Mouse (Mus musculus): ENCODE data around the gene Mdm4. TPM values are rescaled to one million over a fixed set of nuclear protein-coding genes. Genes with fewer than 3 reads are reported as not detected.

Mdm4 gene
- polyA plus RNA-seq, 1 experiment, result 11.5 TPM

DNA sequence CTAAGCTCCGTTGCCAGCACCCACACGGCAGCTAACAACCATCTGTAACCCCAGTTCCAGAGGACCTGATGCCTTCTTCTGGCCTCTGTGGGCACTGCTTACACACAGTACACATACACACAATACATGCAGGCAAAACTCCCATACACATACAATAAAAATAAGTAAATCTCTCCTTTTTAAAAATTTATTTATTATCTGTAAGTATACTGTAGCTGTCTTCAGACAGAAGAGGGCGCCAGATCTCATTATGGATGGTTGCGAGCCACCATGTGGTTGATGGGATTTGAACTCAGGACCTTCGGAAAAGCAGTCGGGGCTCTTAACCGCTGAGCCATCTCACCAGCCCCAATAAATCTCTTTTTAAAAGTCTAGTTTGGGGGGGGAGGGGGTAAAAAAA, 9.0 kb downstream of the Mdm4 start:
- no peak for TF ChIP-seq POLR2A (IDR thresholded peaks at IDR 0.05; ENCODE audit: insufficient read length, low read depth)
- no peak for TF ChIP-seq POLR2AphosphoS2 (IDR thresholded peaks at IDR 0.05; ENCODE audit: insufficient read length, low read depth)
- TF ChIP-seq SRF (IDR thresholded peaks at IDR 0.05; ENCODE audit: control insufficient read depth, insufficient read length, low read depth), result no peak
- TF ChIP-seq CEBPB (IDR thresholded peaks at IDR 0.05; ENCODE audit: insufficient read depth, poor library complexity, severe bottlenecking), result no peak
- TF ChIP-seq MYOD1 (IDR thresholded peaks at IDR 0.05; ENCODE audit: control insufficient read depth in 1 of 3, insufficient read length in 2 of 3, low read depth in 2 of 3), result no peak
- TF ChIP-seq USF1 (IDR thresholded peaks at IDR 0.05; ENCODE audit: low read depth), result no peak
- TF ChIP-seq REST (IDR thresholded peaks at IDR 0.05; ENCODE audit: insufficient read depth, insufficient read length), result no peak
- TF ChIP-seq MAX (IDR thresholded peaks at IDR 0.05; ENCODE audit: low read depth), result no peak
- TF ChIP-seq TCF3 (IDR thresholded peaks at IDR 0.05; ENCODE audit: insufficient read length, low read depth), result no peak
- TF ChIP-seq MYOG (IDR thresholded peaks at IDR 0.05; ENCODE audit: control insufficient read depth in 1 of 3, insufficient read depth in 1 of 3, insufficient read length in 2 of 3, low read depth in 2 of 3), result no peak
- no peak for TF ChIP-seq E2F4 (IDR thresholded peaks at IDR 0.05; ENCODE audit: insufficient read depth)
- no peak for TF ChIP-seq TCF12 (IDR thresholded peaks at IDR 0.05; ENCODE audit: insufficient read depth, poor library complexity, severe bottlenecking)

DNA sequence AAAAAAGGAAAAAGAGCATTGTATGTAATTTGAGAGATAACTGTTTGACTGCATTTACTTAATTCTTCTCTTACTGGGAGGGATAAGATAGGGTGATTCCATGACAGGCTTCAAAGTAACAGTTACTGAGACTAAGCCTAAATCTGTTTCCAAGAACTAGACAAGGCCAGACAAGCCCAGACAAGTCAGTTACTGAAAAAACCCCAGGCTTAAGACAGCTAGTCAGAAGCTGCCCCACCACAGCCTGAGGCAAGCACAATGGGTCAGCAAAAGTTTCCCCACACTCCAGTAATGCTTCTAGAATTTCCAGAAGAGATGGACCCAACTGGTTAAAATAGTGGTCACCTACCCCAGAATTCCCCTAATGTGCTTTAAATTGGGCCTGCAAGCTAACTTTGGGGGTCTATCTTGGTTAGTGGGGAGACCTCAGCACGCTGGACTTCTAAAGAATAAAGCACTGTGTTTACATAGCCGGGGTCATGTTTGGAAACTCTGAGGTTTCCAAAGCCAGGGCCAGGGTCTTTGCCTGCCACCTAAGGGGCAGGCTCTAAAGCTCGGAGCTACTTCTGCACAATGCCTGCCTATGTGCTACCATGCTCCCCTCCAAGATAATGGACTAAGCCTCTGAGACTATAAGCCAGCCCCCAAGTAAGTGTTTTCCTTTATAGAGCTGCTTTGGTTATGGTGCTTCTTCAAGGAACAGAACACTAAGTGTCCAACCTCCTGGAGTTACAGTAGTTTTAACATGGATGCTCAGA, 10.0 kb downstream of the Mdm4 start:
- TF ChIP-seq TCF3 (IDR thresholded peaks at IDR 0.05; ENCODE audit: insufficient read length, low read depth) (no peak), CEBPB (IDR thresholded peaks at IDR 0.05; ENCODE audit: insufficient read depth, poor library complexity, severe bottlenecking) (no peak), MAX (IDR thresholded peaks at IDR 0.05; ENCODE audit: low read depth) (no peak), MYOD1 (IDR thresholded peaks at IDR 0.05; ENCODE audit: control insufficient read depth in 1 of 3, insufficient read length in 2 of 3, low read depth in 2 of 3) (no peak), POLR2AphosphoS2 (IDR thresholded peaks at IDR 0.05; ENCODE audit: insufficient read length, low read depth) (no peak), MYOG (IDR thresholded peaks at IDR 0.05; ENCODE audit: control insufficient read depth in 1 of 3, insufficient read depth in 1 of 3, insufficient read length in 2 of 3, low read depth in 2 of 3) (no peak), USF1 (IDR thresholded peaks at IDR 0.05; ENCODE audit: low read depth) (no peak), E2F4 (IDR thresholded peaks at IDR 0.05; ENCODE audit: insufficient read depth) (no peak), POLR2A (IDR thresholded peaks at IDR 0.05; ENCODE audit: insufficient read length, low read depth) (no peak), REST (IDR thresholded peaks at IDR 0.05; ENCODE audit: insufficient read depth, insufficient read length) (no peak), SRF (IDR thresholded peaks at IDR 0.05; ENCODE audit: control insufficient read depth, insufficient read length, low read depth) (no peak), TCF12 (IDR thresholded peaks at IDR 0.05; ENCODE audit: insufficient read depth, poor library complexity, severe bottlenecking) (no peak)
- peaks cover 96% of the 10 kb centered on the region for H3K79me2 ChIP-seq (ENCODE audit: control insufficient read depth, insufficient read depth)
- H3ac ChIP-seq (ENCODE audit: control insufficient read depth, insufficient read length), result no peak overlapping the region
- no peak overlapping the region for H3K4me3 ChIP-seq
- no peaks in the 10 kb centered on the region for H3K27me3 ChIP-seq (ENCODE audit: control insufficient read depth, insufficient read depth, insufficient read length)
- H3K36me3 ChIP-seq (ENCODE audit: control insufficient read depth, insufficient read depth), result peaks cover 24% of the 10 kb centered on the region
- H3K4me2 ChIP-seq (ENCODE audit: low read depth), result peak overlapping the region; percentile 35

More for the DNA sequence above, 9.0 kb downstream of the Mdm4 start:
- H3K27me3 ChIP-seq (ENCODE audit: control insufficient read depth, insufficient read depth, insufficient read length), result no peaks in the 10 kb centered on the region
- H3K4me3 ChIP-seq, result no peak overlapping the region
- no peak overlapping the region for H3ac ChIP-seq (ENCODE audit: control insufficient read depth, insufficient read length)
- H3K4me2 ChIP-seq (ENCODE audit: low read depth), result no peak overlapping the region
- H3K36me3 ChIP-seq (ENCODE audit: control insufficient read depth, insufficient read depth), result peaks cover 18% of the 10 kb centered on the region
- peaks cover 85% of the 10 kb centered on the region for H3K79me2 ChIP-seq (ENCODE audit: control insufficient read depth, insufficient read depth)

DNA sequence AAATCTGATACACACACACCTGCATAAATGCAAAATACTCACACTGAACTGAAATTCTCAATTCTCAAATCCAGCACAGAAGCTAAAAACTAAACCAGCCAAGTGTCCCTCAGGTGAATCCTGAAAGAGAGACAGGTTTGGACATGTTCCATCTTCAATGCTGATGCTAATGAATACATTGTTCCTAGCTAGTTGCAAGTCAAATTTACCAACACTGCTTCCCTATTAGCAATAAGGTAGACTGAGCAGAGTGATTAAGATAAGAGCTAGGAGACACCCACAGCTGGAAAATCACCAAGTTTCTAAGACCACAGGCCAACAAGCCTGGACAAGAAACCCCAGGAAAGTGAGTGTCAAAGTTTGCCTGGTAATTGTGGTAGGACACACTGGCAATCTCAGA, 11.0 kb downstream of the Mdm4 start:
- TF ChIP-seq POLR2AphosphoS2 (IDR thresholded peaks at IDR 0.05; ENCODE audit: insufficient read length, low read depth), result no peak
- no peak for TF ChIP-seq E2F4 (IDR thresholded peaks at IDR 0.05; ENCODE audit: insufficient read depth)
- TF ChIP-seq SRF (IDR thresholded peaks at IDR 0.05; ENCODE audit: control insufficient read depth, insufficient read length, low read depth), result no peak
- TF ChIP-seq REST (IDR thresholded peaks at IDR 0.05; ENCODE audit: insufficient read depth, insufficient read length), result no peak
- no peak for TF ChIP-seq MYOG (IDR thresholded peaks at IDR 0.05; ENCODE audit: control insufficient read depth in 1 of 3, insufficient read depth in 1 of 3, insufficient read length in 2 of 3, low read depth in 2 of 3)
- no peak for TF ChIP-seq CEBPB (IDR thresholded peaks at IDR 0.05; ENCODE audit: insufficient read depth, poor library complexity, severe bottlenecking)
- no peak for TF ChIP-seq MAX (IDR thresholded peaks at IDR 0.05; ENCODE audit: low read depth)
- no peak for TF ChIP-seq MYOD1 (IDR thresholded peaks at IDR 0.05; ENCODE audit: control insufficient read depth in 1 of 3, insufficient read length in 2 of 3, low read depth in 2 of 3)
- no peak for TF ChIP-seq TCF3 (IDR thresholded peaks at IDR 0.05; ENCODE audit: insufficient read length, low read depth)
- TF ChIP-seq USF1 (IDR thresholded peaks at IDR 0.05; ENCODE audit: low read depth), result no peak
- no peak for TF ChIP-seq POLR2A (IDR thresholded peaks at IDR 0.05; ENCODE audit: insufficient read length, low read depth)
- TF ChIP-seq TCF12 (IDR thresholded peaks at IDR 0.05; ENCODE audit: insufficient read depth, poor library complexity, severe bottlenecking), result no peak
- Histone ChIP-seq H3K27me3 (ENCODE audit: control insufficient read depth, insufficient read depth, insufficient read length) (no peaks in the 10 kb centered on the region), H3K36me3 (ENCODE audit: control insufficient read depth, insufficient read depth) (peaks cover 33% of the 10 kb centered on the region), H3K79me2 (ENCODE audit: control insufficient read depth, insufficient read depth) (peaks cover 98% of the 10 kb centered on the region), H3K4me2 (ENCODE audit: low read depth) (peak overlapping the region; percentile 35), H3K4me3 (no peak overlapping the region), H3ac (ENCODE audit: control insufficient read depth, insufficient read length) (no peak overlapping the region)

DNA sequence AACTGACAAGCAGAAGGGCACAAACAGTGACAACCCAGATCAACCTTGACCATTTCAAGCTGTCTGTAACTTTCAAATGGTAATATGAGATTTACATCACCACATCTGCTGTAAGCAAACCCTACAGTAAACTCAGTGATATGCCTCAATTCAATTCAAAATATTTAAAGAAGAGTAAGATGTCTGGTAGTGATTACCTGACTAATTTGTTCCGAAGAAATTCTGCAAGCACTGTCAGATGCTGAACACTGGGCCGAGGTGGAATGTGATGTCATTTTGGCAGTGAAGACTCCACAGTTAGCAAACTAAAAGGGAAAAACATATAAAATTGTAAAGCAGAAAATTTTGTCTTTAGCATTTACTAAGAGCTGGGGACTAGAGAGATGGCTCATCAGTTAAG, 11.8 kb downstream of the Mdm4 start:
- peaks cover 35% of the 10 kb centered on the region for H3K36me3 ChIP-seq (ENCODE audit: control insufficient read depth, insufficient read depth)
- H3ac ChIP-seq (ENCODE audit: control insufficient read depth, insufficient read length), result no peak overlapping the region
- no peaks in the 10 kb centered on the region for H3K27me3 ChIP-seq (ENCODE audit: control insufficient read depth, insufficient read depth, insufficient read length)
- H3K4me2 ChIP-seq (ENCODE audit: low read depth), result no peak overlapping the region
- no peak overlapping the region for H3K4me3 ChIP-seq
- peaks cover 98% of the 10 kb centered on the region for H3K79me2 ChIP-seq (ENCODE audit: control insufficient read depth, insufficient read depth)
- TF ChIP-seq MAX (IDR thresholded peaks at IDR 0.05; ENCODE audit: low read depth) (no peak), MYOG (IDR thresholded peaks at IDR 0.05; ENCODE audit: control insufficient read depth in 1 of 3, insufficient read depth in 1 of 3, insufficient read length in 2 of 3, low read depth in 2 of 3) (no peak), TCF12 (IDR thresholded peaks at IDR 0.05; ENCODE audit: insufficient read depth, poor library complexity, severe bottlenecking) (no peak), POLR2A (IDR thresholded peaks at IDR 0.05; ENCODE audit: insufficient read length, low read depth) (no peak), USF1 (IDR thresholded peaks at IDR 0.05; ENCODE audit: low read depth) (no peak), E2F4 (IDR thresholded peaks at IDR 0.05; ENCODE audit: insufficient read depth) (no peak), MYOD1 (IDR thresholded peaks at IDR 0.05; ENCODE audit: control insufficient read depth in 1 of 3, insufficient read length in 2 of 3, low read depth in 2 of 3) (no peak), POLR2AphosphoS2 (IDR thresholded peaks at IDR 0.05; ENCODE audit: insufficient read length, low read depth) (no peak), REST (IDR thresholded peaks at IDR 0.05; ENCODE audit: insufficient read depth, insufficient read length) (no peak), SRF (IDR thresholded peaks at IDR 0.05; ENCODE audit: control insufficient read depth, insufficient read length, low read depth) (no peak), TCF3 (IDR thresholded peaks at IDR 0.05; ENCODE audit: insufficient read length, low read depth) (no peak), CEBPB (IDR thresholded peaks at IDR 0.05; ENCODE audit: insufficient read depth, poor library complexity, severe bottlenecking) (no peak)

Data from myocyte (in vitro differentiated cells).